Mouse (Mus musculus): ENCODE measurements around the gene Vcp. TPM values are rescaled to one million over a fixed set of nuclear protein-coding genes. Genes with fewer than 3 reads are reported as not detected.
"Not testable (repeated sequence)": the region's sequence is repeated elsewhere in the genome, so short reads cannot be mapped to it uniquely, and the experiment has no call there.

The Vcp gene
- polyA plus RNA-seq, 1 experiment from 2014 or later: 470 TPM

- H3K36me3 ChIP-seq (replicated peaks; ENCODE audit: control insufficient read depth, insufficient read depth): 0 out of 2 replicates have a peak, but pooled peaks cover 5% of the 10 kb centered on the region
- no peak for DNase-seq (ENCODE audit: low spot score)
- H3K4me3 ChIP-seq (replicated peaks; ENCODE audit: low read length): no peak overlapping the region
- H3K9me3 ChIP-seq (ENCODE audit: control insufficient read depth, low read length): no peaks in the 10 kb centered on the region
- WGBS: 95% methylated on average over 2 of the region's 2 CpGs
- H3K27me3 ChIP-seq (ENCODE audit: control insufficient read depth, insufficient read depth, low read length): no peaks in the 10 kb centered on the region
- H3K9ac ChIP-seq: no peak overlapping the region
- peak overlapping the region; percentile 90 for H3K27ac ChIP-seq
- H3K4me2 ChIP-seq (replicated peaks): no peak overlapping the region
- ATAC-seq (ENCODE audit: low FRiP score): no peak
- peaks cover 23% of the 10 kb centered on the region for H3K4me1 ChIP-seq (replicated peaks; ENCODE audit: control insufficient read depth, insufficient read depth, low read length)
Observed at GRCm38 (mm10) chr4:43001272-43001671, 965 bp upstream of the Vcp start.

- H3K9ac ChIP-seq: peak overlapping the region; percentile 91
- peaks cover 16% of the 10 kb centered on the region for H3K36me3 ChIP-seq (replicated peaks; ENCODE audit: control insufficient read depth, insufficient read depth)
- peak overlapping the region; percentile 87 for H3K4me3 ChIP-seq (replicated peaks; ENCODE audit: low read length)
- under 1% methylated on average over 46 of the region's 51 CpGs for WGBS
- ATAC-seq (ENCODE audit: low FRiP score): peak; percentile 73
- H3K4me2 ChIP-seq (replicated peaks): peak overlapping the region; percentile 79
- peak; percentile 52 for DNase-seq (ENCODE audit: low spot score)
- peak overlapping the region; percentile 96 for H3K27ac ChIP-seq
- peaks cover 23% of the 10 kb centered on the region for H3K4me1 ChIP-seq (replicated peaks; ENCODE audit: control insufficient read depth, insufficient read depth, low read length)
- no peaks in the 10 kb centered on the region for H3K9me3 ChIP-seq (ENCODE audit: control insufficient read depth, low read length)
- H3K27me3 ChIP-seq (ENCODE audit: control insufficient read depth, insufficient read depth, low read length): no peaks in the 10 kb centered on the region
Observed at GRCm38 (mm10) chr4:42999451-43000140, 711 bp downstream of the Vcp start.

GRCm38 (mm10) chr4:42998022-42998421, 2.3 kb downstream of the Vcp start:
- ATAC-seq (ENCODE audit: low FRiP score) (no peak), DNase-seq (ENCODE audit: low spot score) (no peak)
- Histone ChIP-seq H3K4me2 (replicated peaks) (peak overlapping the region; percentile 79), H3K27me3 (ENCODE audit: control insufficient read depth, insufficient read depth, low read length) (no peaks in the 10 kb centered on the region), H3K27ac (no peak overlapping the region), H3K9ac (peak overlapping the region; percentile 91; the same call in 1 of the 2 replicates), H3K9me3 (ENCODE audit: control insufficient read depth, low read length) (no peaks in the 10 kb centered on the region), H3K4me3 (replicated peaks; ENCODE audit: low read length) (peak overlapping the region; percentile 87), H3K36me3 (replicated peaks; ENCODE audit: control insufficient read depth, insufficient read depth) (peaks cover 32% of the 10 kb centered on the region), H3K4me1 (replicated peaks; ENCODE audit: control insufficient read depth, insufficient read depth, low read length) (peaks cover 23% of the 10 kb centered on the region)
- WGBS: 59% methylated on average over 2 of the region's 2 CpGs

GRCm38 (mm10) chr4:42988296-42988695, 12.0 kb downstream of the Vcp start:
- WGBS: 87% methylated on average over 1 of the region's 1 CpGs
- Histone ChIP-seq H3K27ac (no peak overlapping the region), H3K27me3 (ENCODE audit: control insufficient read depth, insufficient read depth, low read length) (no peaks in the 10 kb centered on the region), H3K4me3 (replicated peaks; ENCODE audit: low read length) (no peak overlapping the region), H3K4me1 (replicated peaks; ENCODE audit: control insufficient read depth, insufficient read depth, low read length) (no peaks in the 10 kb centered on the region), H3K4me2 (replicated peaks) (no peak overlapping the region), H3K36me3 (replicated peaks; ENCODE audit: control insufficient read depth, insufficient read depth) (peaks cover 99% of the 10 kb centered on the region), H3K9me3 (ENCODE audit: control insufficient read depth, low read length) (no peaks in the 10 kb centered on the region), H3K9ac (no peak overlapping the region)
- no peak for DNase-seq (ENCODE audit: low spot score)
- no peak for ATAC-seq (ENCODE audit: low FRiP score)

- H3K4me2 ChIP-seq (replicated peaks); ATAC-seq (ENCODE audit: low FRiP score); H3K9me3 ChIP-seq (ENCODE audit: control insufficient read depth, low read length); H3K4me3 ChIP-seq (replicated peaks; ENCODE audit: low read length); H3K27me3 ChIP-seq (ENCODE audit: control insufficient read depth, insufficient read depth, low read length); H3K9ac ChIP-seq; H3K4me1 ChIP-seq (replicated peaks; ENCODE audit: control insufficient read depth, insufficient read depth, low read length); H3K27ac ChIP-seq; DNase-seq (ENCODE audit: low spot score): not testable (repeated sequence)
- WGBS: 94% methylated on average over 7 of the region's 8 CpGs
- peaks cover 74% of the 10 kb centered on the region for H3K36me3 ChIP-seq (replicated peaks; ENCODE audit: control insufficient read depth, insufficient read depth)
Observed at GRCm38 (mm10) chr4:42980467-42980866, 19.8 kb downstream of the Vcp start.

- H3K27me3 ChIP-seq (ENCODE audit: control insufficient read depth, insufficient read depth, low read length): no peaks in the 10 kb centered on the region
- no peak overlapping the region for H3K4me2 ChIP-seq (replicated peaks)
- H3K9me3 ChIP-seq (ENCODE audit: control insufficient read depth, low read length): no peaks in the 10 kb centered on the region
- ATAC-seq (ENCODE audit: low FRiP score) (no peak), DNase-seq (ENCODE audit: low spot score) (no peak)
- H3K36me3 ChIP-seq (replicated peaks; ENCODE audit: control insufficient read depth, insufficient read depth): peaks cover 54% of the 10 kb centered on the region
- no peak overlapping the region for H3K27ac ChIP-seq
- no peak overlapping the region for H3K4me3 ChIP-seq (replicated peaks; ENCODE audit: low read length)
- H3K9ac ChIP-seq: no peak overlapping the region
- 96% methylated on average over 4 of the region's 4 CpGs for WGBS
- no peaks in the 10 kb centered on the region for H3K4me1 ChIP-seq (replicated peaks; ENCODE audit: control insufficient read depth, insufficient read depth, low read length)
Observed at GRCm38 (mm10) chr4:42978062-42978461, 22.2 kb downstream of the Vcp start.

- Histone ChIP-seq H3K36me3 (replicated peaks; ENCODE audit: control insufficient read depth, insufficient read depth) (peaks cover 15% of the 10 kb centered on the region), H3K27ac (no peak overlapping the region), H3K9ac (no peak overlapping the region), H3K4me2 (replicated peaks) (no peak overlapping the region), H3K27me3 (ENCODE audit: control insufficient read depth, insufficient read depth, low read length) (no peaks in the 10 kb centered on the region), H3K4me3 (replicated peaks; ENCODE audit: low read length) (no peak overlapping the region), H3K9me3 (ENCODE audit: control insufficient read depth, low read length) (no peaks in the 10 kb centered on the region), H3K4me1 (replicated peaks; ENCODE audit: control insufficient read depth, insufficient read depth, low read length) (no peaks in the 10 kb centered on the region)
- DNase-seq (ENCODE audit: low spot score) (no peak), ATAC-seq (ENCODE audit: low FRiP score) (no peak)
- 93% methylated on average over 5 of the region's 5 CpGs for WGBS
Observed at GRCm38 (mm10) chr4:42973868-42974267, 26.4 kb downstream of the Vcp start.

GRCm38 (mm10) chr4:42972952-42973351, 27.4 kb downstream of the Vcp start:
- Histone ChIP-seq H3K4me2 (replicated peaks) (no peak overlapping the region), H3K4me3 (replicated peaks; ENCODE audit: low read length) (no peak overlapping the region), H3K36me3 (replicated peaks; ENCODE audit: control insufficient read depth, insufficient read depth) (peaks cover 9% of the 10 kb centered on the region), H3K27ac (no peak overlapping the region), H3K27me3 (ENCODE audit: control insufficient read depth, insufficient read depth, low read length) (no peaks in the 10 kb centered on the region), H3K9me3 (ENCODE audit: control insufficient read depth, low read length) (no peaks in the 10 kb centered on the region), H3K9ac (no peak overlapping the region), H3K4me1 (replicated peaks; ENCODE audit: control insufficient read depth, insufficient read depth, low read length) (no peaks in the 10 kb centered on the region)
- no peak for ATAC-seq (ENCODE audit: low FRiP score)
- 81% methylated on average over 4 of the region's 4 CpGs for WGBS
- no peak for DNase-seq (ENCODE audit: low spot score)

GRCm38 (mm10) chr4:42969304-42969703, 31.0 kb downstream of the Vcp start, which contains the start of gene 1700022I11Rik:
TSS of gene 1700022I11Rik (plus strand) at chr4:42969604.
- no peaks in the 10 kb centered on the region for H3K9me3 ChIP-seq (ENCODE audit: control insufficient read depth, low read length)
- no peaks in the 10 kb centered on the region for H3K27me3 ChIP-seq (ENCODE audit: control insufficient read depth, insufficient read depth, low read length)
- no peak within 1 kb of the TSS for H3K9ac ChIP-seq
- no peak within 1 kb of the TSS for H3K27ac ChIP-seq
- H3K4me2 ChIP-seq (replicated peaks): no peak within 1 kb of the TSS
- H3K4me1 ChIP-seq (replicated peaks; ENCODE audit: control insufficient read depth, insufficient read depth, low read length): peaks cover 4% of the 10 kb centered on the region; the same call in 1 of the 2 replicates
- DNase-seq (ENCODE audit: low spot score) (no peak), ATAC-seq (ENCODE audit: low FRiP score) (no peak)
- H3K36me3 ChIP-seq (replicated peaks; ENCODE audit: control insufficient read depth, insufficient read depth): no peaks in the 10 kb centered on the region
- 93% methylated on average over 4 of the region's 4 CpGs for WGBS
- H3K4me3 ChIP-seq (replicated peaks; ENCODE audit: low read length): no peak within 1 kb of the TSS

Measured in hindbrain, embryonic 14.5 days (tissue).